Mouse (Mus musculus): ENCODE measurements around the gene Vegfc. TPM values are rescaled to one million over a fixed set of nuclear protein-coding genes. Genes with fewer than 3 reads are reported as not detected.

The Vegfc gene
- polyA plus RNA-seq, 1 experiment from 2014 or later = 22.8 TPM

GRCm38 (mm10) chr8:54130558-54130957 is 53.2 kb downstream of the Vegfc start:
- no peaks in the 10 kb centered on the region for H3K9me3 ChIP-seq (ENCODE audit: low read length)
- no peak overlapping the region for H3K9ac ChIP-seq (replicated peaks; ENCODE audit: low read depth)
- no peaks in the 10 kb centered on the region for H3K4me1 ChIP-seq (ENCODE audit: insufficient read depth, low read depth, low read length)
- H3K27ac ChIP-seq (ENCODE audit: low read length) = no peak overlapping the region
- no peak overlapping the region for H3K4me2 ChIP-seq (replicated peaks; ENCODE audit: low read depth, low read length)
- no peaks in the 10 kb centered on the region for H3K27me3 ChIP-seq (replicated peaks; ENCODE audit: insufficient read depth, low read length)
- WGBS = 92% methylated on average over 2 of the region's 2 CpGs
- ATAC-seq = no peak
- H3K36me3 ChIP-seq (ENCODE audit: insufficient read depth, low read length) = no peaks in the 10 kb centered on the region
- no peak for TF ChIP-seq EP300 (IDR thresholded peaks at IDR 0.05)
- no peak for TF ChIP-seq CTCF (IDR thresholded peaks at IDR 0.05)
- no peak for DNase-seq (ENCODE audit: low spot score)
- H3K4me3 ChIP-seq (ENCODE audit: low read depth, low read length) = no peak overlapping the region

DNA sequence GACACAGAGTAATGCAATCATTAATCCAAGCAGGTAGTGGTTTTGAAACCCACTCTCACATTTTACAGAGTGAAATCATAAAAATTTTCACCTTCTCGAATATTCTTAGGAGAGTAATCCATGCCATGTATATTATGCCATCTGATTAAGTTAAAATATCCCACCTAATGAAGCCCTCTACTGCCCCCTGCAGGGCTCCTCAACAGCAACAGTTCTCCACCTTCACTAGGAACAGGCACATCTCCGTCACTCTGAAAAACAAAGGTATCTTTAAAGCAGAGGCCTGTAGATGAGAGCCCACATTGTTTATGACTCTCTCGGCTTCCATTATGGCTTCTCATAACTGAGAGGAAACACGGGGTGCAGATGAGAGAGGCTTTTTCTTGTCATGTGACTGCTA is 75.8 kb downstream of the Vegfc start:
- no peak overlapping the region for H3K4me2 ChIP-seq (replicated peaks; ENCODE audit: low read depth, low read length)
- H3K9me3 ChIP-seq (ENCODE audit: low read length) = no peaks in the 10 kb centered on the region
- no peak overlapping the region for H3K4me3 ChIP-seq (ENCODE audit: low read depth, low read length)
- DNase-seq (ENCODE audit: low spot score) (peak; percentile 40), ATAC-seq (no peak)
- WGBS = 50% methylated on average over 4 of the region's 4 CpGs
- H3K4me1 ChIP-seq (ENCODE audit: insufficient read depth, low read depth, low read length) = no peaks in the 10 kb centered on the region
- no peak overlapping the region for H3K27ac ChIP-seq (ENCODE audit: low read length)
- TF ChIP-seq EP300 (IDR thresholded peaks at IDR 0.05) (no peak), CTCF (IDR thresholded peaks at IDR 0.05) (peak; percentile 74)
- H3K36me3 ChIP-seq (ENCODE audit: insufficient read depth, low read length) = no peaks in the 10 kb centered on the region
- H3K27me3 ChIP-seq (replicated peaks; ENCODE audit: insufficient read depth, low read length) = no peaks in the 10 kb centered on the region
- H3K9ac ChIP-seq (replicated peaks; ENCODE audit: low read depth) = no peak overlapping the region

DNA sequence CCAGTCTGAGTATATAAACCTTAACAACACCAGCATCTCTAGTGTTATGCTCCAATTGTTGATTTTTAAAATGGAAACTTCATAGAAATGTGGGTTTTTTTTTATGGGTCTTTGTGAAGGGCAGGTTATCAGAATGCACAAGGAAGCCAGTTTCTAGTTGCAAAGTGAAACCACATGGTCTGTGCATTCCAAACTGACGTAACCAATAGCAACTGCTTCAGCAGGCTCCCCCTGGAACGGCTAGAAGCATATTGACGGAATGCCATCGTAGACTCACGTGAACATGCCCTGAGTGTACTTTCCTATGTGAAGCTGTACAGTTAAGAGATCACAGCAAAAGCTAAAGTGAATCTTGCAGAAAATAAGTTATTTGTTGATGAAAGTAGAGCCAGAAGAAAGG is 86.1 kb downstream of the Vegfc start:
- TF ChIP-seq CTCF (IDR thresholded peaks at IDR 0.05) (no peak), EP300 (IDR thresholded peaks at IDR 0.05) (no peak)
- 24% methylated on average over 5 of the region's 5 CpGs for WGBS
- Histone ChIP-seq H3K4me1 (ENCODE audit: insufficient read depth, low read depth, low read length) (no peaks in the 10 kb centered on the region), H3K27ac (ENCODE audit: low read length) (no peak overlapping the region), H3K27me3 (replicated peaks; ENCODE audit: insufficient read depth, low read length) (no peaks in the 10 kb centered on the region), H3K4me3 (ENCODE audit: low read depth, low read length) (no peak overlapping the region), H3K36me3 (ENCODE audit: insufficient read depth, low read length) (no peaks in the 10 kb centered on the region), H3K4me2 (replicated peaks; ENCODE audit: low read depth, low read length) (no peak overlapping the region; the same call in 1 of the 2 replicates), H3K9me3 (ENCODE audit: low read length) (no peaks in the 10 kb centered on the region), H3K9ac (replicated peaks; ENCODE audit: low read depth) (no peak overlapping the region)
- DNase-seq (ENCODE audit: low spot score) = peak; percentile 19
- ATAC-seq = no peak

DNA sequence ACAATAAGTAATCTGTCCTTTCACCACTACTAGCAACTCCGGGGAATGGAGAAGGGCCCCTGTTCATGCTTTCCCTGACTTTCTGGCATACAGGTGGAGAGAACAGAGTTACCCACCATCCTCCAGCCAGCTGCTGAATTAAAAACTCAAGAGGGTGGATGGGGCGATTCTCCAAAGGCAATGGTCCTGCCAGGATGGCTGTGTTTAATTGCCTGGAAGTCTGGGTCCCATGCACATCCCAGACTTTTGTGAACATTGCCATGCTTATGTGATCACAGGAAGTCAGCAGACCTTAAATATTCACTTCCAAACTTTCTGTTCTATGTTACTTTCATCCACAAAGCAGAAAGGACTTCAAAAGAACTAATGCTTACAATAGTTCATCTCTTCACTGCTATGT is 107.9 kb downstream of the Vegfc start:
- Histone ChIP-seq H3K4me2 (replicated peaks; ENCODE audit: low read depth, low read length) (no peak overlapping the region), H3K36me3 (ENCODE audit: insufficient read depth, low read length) (no peaks in the 10 kb centered on the region), H3K9me3 (ENCODE audit: low read length) (no peaks in the 10 kb centered on the region), H3K4me3 (ENCODE audit: low read depth, low read length) (no peak overlapping the region), H3K4me1 (ENCODE audit: insufficient read depth, low read depth, low read length) (no peaks in the 10 kb centered on the region), H3K27ac (ENCODE audit: low read length) (no peak overlapping the region), H3K9ac (replicated peaks; ENCODE audit: low read depth) (no peak overlapping the region), H3K27me3 (replicated peaks; ENCODE audit: insufficient read depth, low read length) (no peaks in the 10 kb centered on the region)
- ATAC-seq (no peak), DNase-seq (ENCODE audit: low spot score) (no peak)
- WGBS = 84% methylated on average over 2 of the region's 2 CpGs
- no peak for TF ChIP-seq CTCF (IDR thresholded peaks at IDR 0.05)

DNA sequence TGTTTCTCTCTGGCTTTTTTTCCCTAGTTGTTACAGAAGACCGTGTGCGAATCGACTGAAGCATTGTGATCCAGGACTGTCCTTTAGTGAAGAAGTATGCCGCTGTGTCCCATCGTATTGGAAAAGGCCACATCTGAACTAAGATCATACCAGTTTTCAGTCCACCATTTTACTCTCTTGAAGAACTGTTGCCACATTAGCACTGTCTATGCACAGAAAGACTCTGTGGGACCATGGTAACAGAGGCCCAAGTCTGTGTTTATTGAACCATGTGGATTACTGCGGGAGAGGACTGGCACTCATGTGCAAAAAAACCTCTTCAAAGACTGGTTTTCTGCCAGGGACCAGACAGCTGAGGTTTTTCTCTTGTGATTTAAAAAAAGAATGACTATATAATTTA is 108.5 kb downstream of the Vegfc start:
- Histone ChIP-seq H3K4me1 (ENCODE audit: insufficient read depth, low read depth, low read length) (no peaks in the 10 kb centered on the region), H3K9me3 (ENCODE audit: low read length) (no peaks in the 10 kb centered on the region), H3K4me2 (replicated peaks; ENCODE audit: low read depth, low read length) (no peak overlapping the region), H3K4me3 (ENCODE audit: low read depth, low read length) (no peak overlapping the region), H3K36me3 (ENCODE audit: insufficient read depth, low read length) (no peaks in the 10 kb centered on the region), H3K27me3 (replicated peaks; ENCODE audit: insufficient read depth, low read length) (no peaks in the 10 kb centered on the region), H3K9ac (replicated peaks; ENCODE audit: low read depth) (no peak overlapping the region), H3K27ac (ENCODE audit: low read length) (no peak overlapping the region)
- TF ChIP-seq CTCF (IDR thresholded peaks at IDR 0.05) (no peak), EP300 (IDR thresholded peaks at IDR 0.05) (no peak)
- no peak for ATAC-seq
- DNase-seq (ENCODE audit: low spot score) = no peak
- WGBS = 94% methylated on average over 6 of the region's 6 CpGs

DNA sequence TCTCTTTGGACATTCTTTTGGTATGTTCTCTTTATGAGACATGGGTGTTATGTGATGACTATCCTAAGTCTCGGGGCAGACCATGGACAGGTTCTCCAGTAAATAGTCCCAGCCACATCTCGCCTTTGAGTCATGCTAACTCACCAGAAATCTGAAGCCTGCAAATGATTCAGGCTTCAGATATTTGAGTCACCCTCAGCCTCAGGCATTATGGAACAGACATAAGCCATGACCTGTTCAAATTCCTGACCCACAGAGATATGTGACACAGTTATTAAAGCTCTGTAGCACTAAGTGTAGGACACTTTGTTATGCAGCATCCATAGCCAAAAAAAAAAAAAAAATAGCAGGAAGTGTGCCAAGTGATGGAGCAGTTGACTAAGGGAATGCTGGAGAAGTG is 138.8 kb downstream of the Vegfc start:
- WGBS = 69% methylated on average over 2 of the region's 2 CpGs

DNA sequence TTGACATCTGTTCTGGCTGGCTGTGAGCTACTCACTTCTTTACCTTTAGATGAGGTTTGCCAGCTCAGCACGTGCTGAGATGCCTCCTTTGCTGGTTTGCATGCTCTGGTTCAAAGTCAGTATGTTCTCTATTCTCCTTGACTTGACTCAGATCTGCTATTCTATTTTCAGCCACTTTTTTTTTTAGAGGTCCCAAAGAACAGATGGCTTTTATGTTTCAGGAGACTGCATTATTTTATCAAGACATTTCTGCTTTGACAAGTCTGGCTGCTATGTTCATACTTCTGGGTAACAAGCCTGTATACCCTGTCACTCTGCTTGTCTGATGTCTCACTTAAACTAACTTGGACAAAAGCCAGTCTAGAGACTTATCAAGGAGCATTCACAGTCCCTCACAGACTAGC is 151.4 kb downstream of the Vegfc start:
- Histone ChIP-seq H3K4me2 (replicated peaks; ENCODE audit: low read depth, low read length) (no peak overlapping the region), H3K4me1 (ENCODE audit: insufficient read depth, low read depth, low read length) (no peaks in the 10 kb centered on the region), H3K4me3 (ENCODE audit: low read depth, low read length) (no peak overlapping the region), H3K9me3 (ENCODE audit: low read length) (no peaks in the 10 kb centered on the region), H3K9ac (replicated peaks; ENCODE audit: low read depth) (no peak overlapping the region), H3K27me3 (replicated peaks; ENCODE audit: insufficient read depth, low read length) (no peaks in the 10 kb centered on the region), H3K36me3 (ENCODE audit: insufficient read depth, low read length) (no peaks in the 10 kb centered on the region), H3K27ac (ENCODE audit: low read length) (no peak overlapping the region)
- no peak for TF ChIP-seq EP300 (IDR thresholded peaks at IDR 0.05)
- TF ChIP-seq CTCF (IDR thresholded peaks at IDR 0.05) = no peak
- no peak for DNase-seq (ENCODE audit: low spot score)
- WGBS = 62% methylated on average over 1 of the region's 1 CpGs
- no peak for ATAC-seq

More for the DNA sequence above, 138.8 kb downstream of the Vegfc start:
- H3K9ac ChIP-seq (replicated peaks; ENCODE audit: low read depth) = no peak overlapping the region
- ATAC-seq (no peak), DNase-seq (ENCODE audit: low spot score) (no peak)
- no peaks in the 10 kb centered on the region for H3K9me3 ChIP-seq (ENCODE audit: low read length)
- H3K36me3 ChIP-seq (ENCODE audit: insufficient read depth, low read length) = no peaks in the 10 kb centered on the region
- no peak overlapping the region for H3K4me3 ChIP-seq (ENCODE audit: low read depth, low read length)
- TF ChIP-seq EP300 (IDR thresholded peaks at IDR 0.05) (no peak), CTCF (IDR thresholded peaks at IDR 0.05) (no peak)
- H3K4me2 ChIP-seq (replicated peaks; ENCODE audit: low read depth, low read length) = no peak overlapping the region
- H3K4me1 ChIP-seq (ENCODE audit: insufficient read depth, low read depth, low read length) = no peaks in the 10 kb centered on the region
- no peaks in the 10 kb centered on the region for H3K27me3 ChIP-seq (replicated peaks; ENCODE audit: insufficient read depth, low read length)
- H3K27ac ChIP-seq (ENCODE audit: low read length) = no peak overlapping the region

All from lung, postnatal 0 days (tissue).